Mouse (Mus musculus) stomach, embryonic 14.5 days (tissue): ENCODE results near the gene Rfwd3. TPM values are rescaled to one million over a fixed set of nuclear protein-coding genes. Genes with fewer than 3 reads are reported as not detected.

Experiments used
- ATAC-seq: fragments of 200-750 bp; cut with Nextera tagmentation; 2 replicates; pipeline ENCODE4 v1.8.0; 2017; ENCODE audit warnings: low read depth, moderate TSS enrichment; ENCODE audit not compliant: insufficient number of reproducible peaks, insufficient read depth, low FRiP score
- H3K27ac ChIP-seq: fragments of 300-500 bp; sonication (generic); 2 replicates; pipeline ENCODE4 v1.5.1; 2014; ENCODE audit warnings: mild to moderate bottlenecking, low read length, moderate library complexity, mixed read lengths
- H3K27me3 ChIP-seq: fragments of 300-500 bp; sonication (generic); 2 replicates; pipeline ENCODE4 v1.6.1; 2014; ENCODE audit warnings: low read length, control low read depth, mixed read lengths; ENCODE audit not compliant: control insufficient read depth, insufficient read depth
- H3K36me3 ChIP-seq: fragments of 300-500 bp; sonication (generic); 2 replicates; pipeline ENCODE4 v1.6.1; 2014; ENCODE audit warnings: mild to moderate bottlenecking, control low read depth, low read length, moderate library complexity, mixed read lengths; ENCODE audit not compliant: control insufficient read depth, insufficient read depth
- H3K4me1 ChIP-seq: fragments of 300-500 bp; sonication (generic); 2 replicates; pipeline ENCODE4 v1.6.1; 2014; ENCODE audit warnings: low read length, control low read depth, mixed read lengths; ENCODE audit not compliant: control insufficient read depth, insufficient read depth
- H3K4me2 ChIP-seq: fragments of 300-500 bp; sonication (generic); replicated peaks from 2 replicates; pipeline ENCODE4 v1.6.1; 2014; ENCODE audit warnings: low read depth, low read length, control low read depth
- H3K4me3 ChIP-seq: fragments of 300-500 bp; sonication (generic); 2 replicates; pipeline ENCODE4 v1.5.1; 2014; ENCODE audit warnings: low read depth, low read length, control low read depth
- H3K9ac ChIP-seq: fragments of 300-500 bp; sonication (generic); replicated peaks from 2 replicates; pipeline ENCODE4 v1.6.1; 2014; ENCODE audit warnings: low read depth, mild to moderate bottlenecking, control low read depth, low read length, moderate library complexity, mixed read lengths
- H3K9me3 ChIP-seq: fragments of 300-500 bp; sonication (generic); 2 replicates; pipeline ENCODE4 v1.6.1; 2016; ENCODE audit warnings: low read depth, low read length, control low read depth; ENCODE audit not compliant: control insufficient read depth
- WGBS: fragments of 180-500 bp; shearing (Covaris S2); extraction: QIAGEN DNeasy Blood & Tissue Kit; methylation state at CpG from one replicate; pipeline ENCODE4 v1.1.7; 2014; 5-methylcytosine and 5-hydroxymethylcytosine counted together
- polyA plus RNA-seq: library from polyadenylated mRNA; unstranded; fragments of >200 nt; fragmentation: Nextera tagmentation; extraction: Ambion mirVana; gene quantifications from 2 replicates; pipeline ENCODE4 v1.2.1, GENCODE M21; 2014

The Rfwd3 gene
- 54.7 and 55.8 TPM in 2 replicates for polyA plus RNA-seq

DNA sequence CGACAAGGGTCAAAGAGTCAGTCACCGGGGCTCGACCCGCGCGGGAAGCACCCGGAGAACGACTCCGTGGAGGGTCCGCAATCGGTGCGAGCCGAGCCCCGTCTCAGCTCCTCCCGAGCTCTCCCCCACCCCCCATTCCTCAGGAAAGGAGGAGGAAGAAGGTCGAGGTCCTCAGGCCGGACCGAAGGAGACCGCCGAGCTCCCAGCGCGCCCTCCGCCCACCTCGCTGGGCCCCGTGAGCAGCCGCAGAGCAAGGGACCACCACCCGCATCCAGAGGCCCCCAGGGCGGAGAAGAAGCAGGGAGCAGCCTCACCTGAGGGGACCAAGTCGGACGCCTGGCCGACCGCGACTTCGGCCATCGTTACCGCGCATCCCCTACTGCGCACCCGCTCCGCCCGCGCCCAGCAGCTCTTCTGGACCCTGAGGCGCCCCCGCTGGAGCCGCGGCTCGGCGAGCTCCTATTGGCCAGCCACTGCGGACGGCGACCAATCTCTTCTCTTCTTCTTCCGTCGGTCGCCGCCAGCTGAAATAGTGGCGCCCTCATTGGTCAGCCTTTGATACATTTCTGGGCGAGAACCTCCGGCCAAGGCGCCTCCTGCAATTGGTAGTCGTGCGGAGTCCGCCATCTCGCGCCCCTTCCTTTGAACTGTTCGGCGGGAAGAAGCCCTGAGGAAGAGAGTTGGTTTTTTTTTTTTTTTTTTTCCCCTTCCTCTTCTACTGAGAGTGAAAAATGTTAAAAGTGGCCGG lies at the start of gene Rfwd3:
Gene Rfwd3 (minus strand): TSS at position 402 of the 748 bp plus-strand sequence.
- Histone ChIP-seq H3K4me2 (peak within 1 kb of the TSS; percentile 36), H3K27ac (peak within 1 kb of the TSS; percentile 90), H3K27me3 (no peaks in the 10 kb centered on the region), H3K4me3 (peak within 1 kb of the TSS; percentile 93), H3K9ac (peak within 1 kb of the TSS; percentile 89), H3K9me3 (no peaks in the 10 kb centered on the region), H3K36me3 (peaks cover 9% of the 10 kb centered on the region; the same call in 1 of the 2 replicates), H3K4me1 (no peaks in the 10 kb centered on the region)
- under 1% methylated on average over 65 of the region's 67 CpGs for WGBS
- ATAC-seq: peak; percentile 99

DNA sequence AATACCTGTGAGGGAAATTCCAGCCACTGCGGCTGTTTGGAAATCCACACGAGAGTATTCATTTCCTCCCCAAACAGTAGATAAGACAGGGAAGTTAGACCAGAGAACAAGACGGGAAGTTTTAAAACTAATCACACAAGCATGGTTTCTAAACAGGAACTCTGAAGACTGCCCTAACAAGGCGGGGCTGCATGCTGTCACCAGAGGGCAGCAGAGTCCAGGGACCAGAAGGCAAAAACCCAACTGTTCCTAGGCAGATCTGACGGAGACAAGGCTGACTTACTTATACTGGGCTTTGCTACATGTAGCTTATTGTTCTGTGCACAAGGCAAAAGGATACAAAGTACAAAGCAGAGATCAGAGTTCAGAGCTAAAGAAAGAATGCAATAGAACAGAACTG lies 43.2 kb upstream of the Rfwd3 start:
- no peak overlapping the region for H3K9ac ChIP-seq
- peaks cover 3% of the 10 kb centered on the region; the same call in 1 of the 2 replicates for H3K4me1 ChIP-seq
- H3K4me3 ChIP-seq: no peak overlapping the region
- 0 out of 2 replicates have a peak, but pooled peaks have one; percentile 56 for ATAC-seq
- no peak overlapping the region for H3K27ac ChIP-seq
- no peaks in the 10 kb centered on the region for H3K36me3 ChIP-seq
- H3K9me3 ChIP-seq: no peaks in the 10 kb centered on the region
- no peak overlapping the region for H3K4me2 ChIP-seq
- WGBS: 12% methylated on average over 5 of the region's 5 CpGs
- no peaks in the 10 kb centered on the region for H3K27me3 ChIP-seq

DNA sequence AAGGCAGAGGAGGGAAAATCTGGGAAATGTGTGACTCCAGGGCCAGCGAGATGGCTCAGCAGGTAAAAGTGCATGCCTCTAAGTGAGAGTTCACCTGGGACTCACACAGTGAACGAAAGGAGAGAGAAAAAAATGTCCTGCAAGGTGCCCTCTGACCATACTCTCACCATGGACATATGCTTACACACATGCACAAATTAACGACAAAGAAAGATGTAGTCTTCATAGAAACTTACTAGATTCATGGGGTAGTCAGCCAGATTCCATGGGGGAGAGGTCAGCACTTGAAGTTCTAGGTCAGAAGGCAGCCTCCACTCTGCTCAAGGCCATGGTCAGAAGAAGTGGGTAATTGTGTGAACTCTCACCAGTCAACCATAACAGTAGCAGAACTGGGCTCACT lies 40.2 kb upstream of the Rfwd3 start:
- no peak overlapping the region for H3K27ac ChIP-seq

DNA sequence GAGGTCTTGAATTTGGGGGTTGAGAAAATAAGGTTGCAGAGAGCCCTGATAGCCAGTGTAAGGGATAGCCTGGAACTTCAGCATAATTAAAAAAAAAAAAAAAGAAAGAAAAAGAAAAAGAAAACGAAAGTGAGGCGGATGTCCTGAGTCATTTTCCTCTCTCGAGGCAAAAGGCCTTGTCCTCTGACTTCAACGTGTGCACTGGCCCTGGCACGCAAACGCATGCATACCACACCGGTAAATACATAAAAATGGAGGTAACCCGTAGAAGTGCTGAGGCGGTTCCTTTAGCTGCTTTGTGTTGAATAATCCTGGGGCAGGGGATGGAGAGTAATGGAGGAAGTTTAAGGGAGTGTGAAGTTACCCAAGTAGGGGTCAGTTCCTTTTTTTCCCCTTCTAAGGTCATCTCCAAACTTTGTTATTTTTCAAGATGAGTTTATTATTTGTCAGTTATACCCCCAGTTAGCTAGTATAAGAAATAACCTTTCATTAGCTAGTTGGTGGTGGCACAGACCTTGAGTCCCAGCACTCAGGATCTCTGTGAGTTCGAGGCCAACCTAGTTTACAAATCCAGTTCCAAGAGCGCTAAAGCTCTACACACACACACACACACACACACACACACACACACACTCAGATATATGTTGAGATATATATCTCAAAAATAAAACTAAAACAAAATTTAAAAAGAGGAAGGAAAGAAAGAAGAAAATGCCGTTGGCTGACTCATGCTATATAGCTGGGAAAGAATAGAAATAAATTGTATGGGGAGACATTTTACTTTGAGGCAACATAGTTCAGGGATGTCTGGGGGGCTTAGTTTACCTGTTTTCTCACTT lies 38.6 kb upstream of the Rfwd3 start:
- Histone ChIP-seq H3K9ac (no peak overlapping the region), H3K36me3 (no peaks in the 10 kb centered on the region), H3K9me3 (no peaks in the 10 kb centered on the region), H3K4me3 (0 out of 2 replicates have a peak overlapping the region, but pooled peaks have one; percentile 42), H3K4me2 (peak overlapping the region; percentile 86), H3K27ac (no peak overlapping the region), H3K4me1 (peaks cover 4% of the 10 kb centered on the region; the same call in 1 of the 2 replicates), H3K27me3 (no peaks in the 10 kb centered on the region)
- no peak for ATAC-seq
- WGBS: 41% methylated on average over 12 of the region's 12 CpGs

More for the DNA sequence above, 40.2 kb upstream of the Rfwd3 start:
- Histone ChIP-seq H3K9me3 (no peaks in the 10 kb centered on the region), H3K4me2 (no peak overlapping the region), H3K36me3 (no peaks in the 10 kb centered on the region), H3K9ac (no peak overlapping the region), H3K4me3 (no peak overlapping the region), H3K4me1 (peaks cover 4% of the 10 kb centered on the region; the same call in 1 of the 2 replicates), H3K27me3 (no peaks in the 10 kb centered on the region)
- WGBS: 61% methylated on average over 3 of the region's 3 CpGs
- no peak for ATAC-seq

DNA sequence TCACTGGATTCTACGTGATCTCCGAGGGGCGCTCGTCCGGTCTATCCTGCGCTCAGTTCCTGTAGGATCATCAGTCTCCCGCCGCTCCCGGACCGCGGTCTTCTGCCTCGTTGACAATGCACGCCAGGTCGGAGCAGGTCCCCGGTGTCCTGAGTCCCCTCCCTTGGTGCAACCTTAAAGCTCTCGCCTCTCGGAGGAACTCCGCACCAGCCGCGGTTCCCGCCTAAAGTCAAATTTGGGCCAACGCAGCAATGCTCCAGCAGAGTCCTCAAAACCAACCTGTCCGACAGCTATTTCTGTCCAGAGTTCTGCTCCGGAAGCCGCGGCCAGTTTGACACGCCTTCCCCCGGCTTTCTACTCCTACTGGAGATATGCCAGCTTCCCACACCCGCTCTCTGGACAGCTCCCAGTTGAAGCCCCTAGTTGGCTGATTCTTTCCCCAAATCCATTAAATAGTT lies 37.9 kb upstream of the Rfwd3 start, which contains the start of gene Mlkl:
Gene Mlkl (minus strand): TSS at position 288 of the 458 bp plus-strand sequence.
- H3K9me3 ChIP-seq: no peaks in the 10 kb centered on the region
- peaks cover 4% of the 10 kb centered on the region; the same call in 1 of the 2 replicates for H3K4me1 ChIP-seq
- no peak within 1 kb of the TSS for H3K27ac ChIP-seq
- no peak within 1 kb of the TSS; the same call in 1 of the 2 replicates for H3K9ac ChIP-seq
- H3K4me2 ChIP-seq: peak within 1 kb of the TSS; percentile 86
- ATAC-seq: 0 out of 2 replicates have a peak, but pooled peaks have one; percentile 28
- WGBS: under 1% methylated on average over 29 of the region's 29 CpGs
- no peaks in the 10 kb centered on the region for H3K27me3 ChIP-seq
- peak within 1 kb of the TSS; percentile 42 for H3K4me3 ChIP-seq
- no peaks in the 10 kb centered on the region for H3K36me3 ChIP-seq

DNA sequence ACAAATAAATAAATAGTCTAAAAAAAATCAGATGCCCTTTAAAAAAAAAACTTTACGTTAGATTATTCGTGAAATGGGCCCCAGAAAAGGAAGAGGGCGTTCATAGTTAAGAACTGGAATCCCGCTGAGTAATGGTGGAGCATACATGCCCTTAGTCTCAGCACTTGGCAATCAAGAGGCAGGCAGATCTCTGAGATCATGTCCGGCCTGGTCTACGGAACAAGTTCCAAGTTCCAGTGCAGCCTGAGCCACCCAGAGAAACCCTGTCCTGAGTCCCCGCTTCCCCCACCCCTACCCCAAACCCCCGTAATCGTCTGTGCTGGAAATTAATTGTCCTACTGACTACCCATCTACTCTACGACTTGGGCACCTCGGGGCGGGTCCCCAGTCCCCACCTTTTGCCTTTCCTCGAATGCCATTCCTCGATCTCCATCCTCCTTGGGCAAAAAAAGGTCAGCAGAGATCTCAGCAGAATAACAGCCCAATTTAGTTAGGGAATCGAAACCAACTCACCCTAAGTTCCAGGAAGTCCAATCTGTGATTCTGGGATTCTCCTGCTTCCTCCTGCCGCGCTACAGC lies 37.4 kb upstream of the Rfwd3 start:
- Histone ChIP-seq H3K4me3 (peak overlapping the region; percentile 42), H3K9ac (no peak overlapping the region; the same call in 1 of the 2 replicates), H3K4me1 (peaks cover 4% of the 10 kb centered on the region; the same call in 1 of the 2 replicates), H3K27ac (no peak overlapping the region), H3K36me3 (no peaks in the 10 kb centered on the region), H3K4me2 (peak overlapping the region; percentile 86), H3K9me3 (no peaks in the 10 kb centered on the region), H3K27me3 (no peaks in the 10 kb centered on the region)
- WGBS: 29% methylated on average over 17 of the region's 17 CpGs
- no peak for ATAC-seq

DNA sequence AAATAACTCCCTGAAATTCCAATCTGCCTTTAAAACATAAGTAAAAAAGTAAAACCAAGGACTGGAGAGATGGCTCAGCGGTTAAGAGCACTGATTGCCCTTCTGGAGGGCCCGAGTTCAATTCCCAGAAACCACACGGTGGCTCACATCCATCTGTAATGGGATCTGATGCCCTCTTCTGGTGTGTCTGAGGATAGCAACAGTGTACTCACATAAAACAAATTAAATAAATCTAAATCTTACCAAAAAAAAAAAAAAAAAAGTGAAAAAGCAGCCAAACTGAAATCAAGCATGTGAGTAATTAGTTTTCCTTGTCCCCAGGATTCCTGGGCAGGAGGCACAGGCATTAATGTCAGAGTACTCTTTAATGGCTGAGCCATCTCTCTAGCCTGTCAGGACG lies 36.7 kb upstream of the Rfwd3 start:
- peaks cover 4% of the 10 kb centered on the region; the same call in 1 of the 2 replicates for H3K4me1 ChIP-seq
- ATAC-seq: no peak
- H3K9ac ChIP-seq: no peak overlapping the region
- H3K27me3 ChIP-seq: no peaks in the 10 kb centered on the region
- H3K9me3 ChIP-seq: no peaks in the 10 kb centered on the region
- H3K27ac ChIP-seq: no peak overlapping the region
- H3K4me3 ChIP-seq: no peak overlapping the region
- no peak overlapping the region for H3K4me2 ChIP-seq
- 77% methylated on average over 4 of the region's 4 CpGs for WGBS
- H3K36me3 ChIP-seq: no peaks in the 10 kb centered on the region
